Mouse (Mus musculus): ENCODE measurements at regions not wholly inside any gene's neighbourhood (a gene's known extent, or its start where the extent isn't known, plus 50 kb on each side); places are given as distances from the start of the nearest gene placed in this dataset.

DNA sequence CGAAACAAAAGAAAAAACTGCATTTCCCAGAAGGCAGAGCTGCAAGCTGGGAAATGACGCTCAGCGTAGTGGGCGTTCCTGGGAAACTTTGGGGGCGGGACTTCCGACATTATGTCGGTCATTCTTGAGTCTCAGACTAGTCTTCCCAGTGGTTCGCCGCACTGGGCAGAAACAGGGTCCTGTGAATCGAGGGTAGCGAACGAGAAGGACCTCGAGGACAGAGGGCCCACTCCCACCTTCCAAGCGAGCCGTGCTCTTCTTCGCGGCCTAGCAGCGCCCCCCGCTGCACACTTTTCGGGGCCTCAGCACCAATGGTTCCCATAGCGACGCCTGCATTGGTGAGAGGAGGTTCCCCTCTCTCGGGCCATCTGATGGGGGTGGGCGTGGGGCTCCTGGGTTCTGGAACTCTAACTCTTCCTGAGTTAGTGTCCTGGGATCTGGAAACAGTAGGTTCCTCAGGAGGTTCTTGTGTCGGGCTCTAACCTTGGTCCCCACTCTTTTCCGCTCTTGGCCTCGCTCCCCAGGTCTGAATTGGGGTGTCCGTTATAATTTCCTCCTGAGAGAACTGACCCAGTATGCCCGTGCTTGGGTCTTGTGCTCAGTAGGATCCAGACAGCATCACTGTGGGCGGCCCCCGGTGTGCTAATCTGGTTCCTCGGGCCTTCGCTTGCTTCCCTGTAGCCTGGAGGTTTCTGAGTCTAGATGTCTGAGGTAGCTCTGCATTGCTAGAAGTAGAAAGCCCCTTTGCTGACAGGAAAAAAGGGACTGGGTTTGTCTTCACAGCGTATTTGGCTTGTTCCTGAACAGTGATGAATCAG is 52.8 kb upstream of the Gramd1a start:
- peak; percentile 50 for DNase-seq (ENCODE audit: low spot score)

- no peak for DNase-seq (ENCODE audit: low spot score)
Measured at GRCm38 (mm10) chr7:31207563-31208236, 52.0 kb upstream of the Gramd1a start.

Measured in left cerebral cortex, adult 11 months (tissue).